Mouse (Mus musculus) bone marrow macrophage, adult 2 months (primary cell): Measurements from ENCODE around the gene Tldc2. TPM values are rescaled to one million over a fixed set of nuclear protein-coding genes. Genes with fewer than 3 reads are reported as not detected.

Experiments used
- H3K27ac ChIP-seq: 2 replicates; pipeline ENCODE4 v1.5.1; 2012; ENCODE audit warnings: low read depth, low read length; ENCODE audit not compliant: insufficient read depth
- H3K4me1 ChIP-seq: 2 replicates; pipeline ENCODE4 v1.6.1; 2012; ENCODE audit warnings: low read length; ENCODE audit not compliant: control insufficient read depth, insufficient read depth
- H3K4me3 ChIP-seq: 2 replicates; pipeline ENCODE4 v1.5.1; 2012; ENCODE audit warnings: mild to moderate bottlenecking, low read length, moderate library complexity; ENCODE audit not compliant: insufficient read depth
- CTCF ChIP-seq: IDR thresholded peaks from 2 replicates; pipeline ENCODE4 v1.5.1; 2012; ENCODE audit warnings: low read depth, mild to moderate bottlenecking, low read length, moderate library complexity
- POLR2A ChIP-seq: IDR thresholded peaks from 2 replicates; pipeline ENCODE4 v1.6.1; 2012; ENCODE audit warnings: mild to moderate bottlenecking, low read depth, low read length, borderline replicate concordance
- polyA plus RNA-seq: library from polyadenylated mRNA; stranded (reverse); fragments of >200 nt; gene quantifications from 2 replicates; pipeline ENCODE4 v1.2.4, GENCODE M21; 2012; ENCODE audit not compliant: missing spikeins, insufficient read depth, insufficient read length

Gene Tldc2
- not detected in 2 replicates for polyA plus RNA-seq

GRCm38 (mm10) chr2:157086796-157087195 is at the start of gene Tldc2:
TSS of gene Tldc2 (plus strand) at chr2:157087055.
- TF ChIP-seq CTCF (no peak), POLR2A (no peak)
- Histone ChIP-seq H3K4me3 (no peak within 1 kb of the TSS), H3K27ac (no peak within 1 kb of the TSS), H3K4me1 (0 out of 2 replicates have a peak, but pooled peaks cover 2% of the 10 kb centered on the region)

- Histone ChIP-seq H3K4me1 (peaks cover 10% of the 10 kb centered on the region), H3K4me3 (no peak overlapping the region), H3K27ac (no peak overlapping the region)
- TF ChIP-seq POLR2A (no peak), CTCF (no peak)
Observed at GRCm38 (mm10) chr2:157037303-157037702, 49.6 kb upstream of the Tldc2 start.

- Histone ChIP-seq H3K27ac (no peak overlapping the region), H3K4me3 (no peak overlapping the region), H3K4me1 (peaks cover 8% of the 10 kb centered on the region; the same call in 1 of the 2 replicates)
- no peak for TF ChIP-seq CTCF
- no peak for TF ChIP-seq POLR2A
Observed at GRCm38 (mm10) chr2:157039900-157040648, 46.8 kb upstream of the Tldc2 start.

GRCm38 (mm10) chr2:157040649-157041046 is 46.2 kb upstream of the Tldc2 start:
- TF ChIP-seq POLR2A (no peak), CTCF (no peak)
- H3K27ac ChIP-seq, result no peak overlapping the region
- H3K4me1 ChIP-seq, result peaks cover 8% of the 10 kb centered on the region; the same call in 1 of the 2 replicates
- H3K4me3 ChIP-seq, result no peak overlapping the region

DNA sequence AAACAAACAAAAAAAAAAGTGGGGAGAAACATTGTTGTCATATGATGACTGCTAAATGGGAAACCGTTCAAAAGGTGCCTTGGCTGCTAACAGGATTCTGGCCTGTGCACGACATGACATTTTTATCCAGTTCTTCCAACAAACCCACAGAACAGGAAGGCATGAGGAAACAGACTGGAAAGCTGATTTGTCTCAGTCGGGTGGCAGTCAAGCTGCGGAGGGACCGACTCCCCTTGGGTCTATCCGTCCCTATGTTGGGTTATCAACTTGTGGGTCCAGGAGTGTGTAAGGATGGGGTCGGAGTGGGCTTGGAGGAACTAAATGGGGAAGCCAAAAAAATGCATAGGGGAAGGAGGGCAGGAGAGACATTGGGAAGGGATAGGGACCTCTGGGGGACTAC is 45.4 kb upstream of the Tldc2 start:
- no peak for TF ChIP-seq CTCF
- no peak for TF ChIP-seq POLR2A
- H3K4me3 ChIP-seq, result no peak overlapping the region
- H3K27ac ChIP-seq, result no peak overlapping the region
- peaks cover 6% of the 10 kb centered on the region; the same call in 1 of the 2 replicates for H3K4me1 ChIP-seq

GRCm38 (mm10) chr2:157043556-157043955 is 43.3 kb upstream of the Tldc2 start:
- Histone ChIP-seq H3K4me1 (peaks cover 2% of the 10 kb centered on the region), H3K4me3 (no peak overlapping the region), H3K27ac (no peak overlapping the region)
- TF ChIP-seq POLR2A (no peak), CTCF (no peak)

DNA sequence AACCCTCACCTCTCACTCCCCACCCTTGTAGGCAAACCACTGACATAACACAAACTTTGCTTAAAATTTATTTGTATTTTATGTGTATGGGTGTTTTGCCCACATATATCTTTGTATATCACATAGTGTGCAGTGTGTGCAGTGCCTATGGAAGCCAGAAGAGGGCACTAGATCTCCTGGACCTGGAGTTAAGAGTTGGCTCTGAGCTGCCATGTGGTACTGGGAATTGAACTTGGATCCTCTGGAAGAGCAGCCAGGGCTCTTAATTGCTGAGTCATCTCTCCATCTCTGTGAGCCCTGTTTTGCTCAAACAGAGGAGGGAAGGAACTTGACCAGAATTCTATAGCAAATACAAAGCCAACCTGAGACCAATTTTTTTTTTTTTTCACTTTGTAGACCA is 42.9 kb upstream of the Tldc2 start:
- H3K4me3 ChIP-seq, result no peak overlapping the region
- TF ChIP-seq CTCF, result peak; percentile 25; the same call in 1 of the 2 replicates
- TF ChIP-seq POLR2A, result no peak
- H3K4me1 ChIP-seq, result peaks cover 6% of the 10 kb centered on the region
- no peak overlapping the region for H3K27ac ChIP-seq

- H3K4me3 ChIP-seq, result no peak overlapping the region
- peaks cover 14% of the 10 kb centered on the region for H3K4me1 ChIP-seq
- no peak overlapping the region for H3K27ac ChIP-seq
- TF ChIP-seq CTCF (no peak), POLR2A (no peak)
Observed at GRCm38 (mm10) chr2:157045932-157046331, 40.9 kb upstream of the Tldc2 start.

GRCm38 (mm10) chr2:157046956-157047355 is 39.9 kb upstream of the Tldc2 start:
- H3K27ac ChIP-seq, result no peak overlapping the region
- H3K4me1 ChIP-seq, result peaks cover 22% of the 10 kb centered on the region
- no peak for TF ChIP-seq POLR2A
- TF ChIP-seq CTCF, result no peak
- H3K4me3 ChIP-seq, result no peak overlapping the region

DNA sequence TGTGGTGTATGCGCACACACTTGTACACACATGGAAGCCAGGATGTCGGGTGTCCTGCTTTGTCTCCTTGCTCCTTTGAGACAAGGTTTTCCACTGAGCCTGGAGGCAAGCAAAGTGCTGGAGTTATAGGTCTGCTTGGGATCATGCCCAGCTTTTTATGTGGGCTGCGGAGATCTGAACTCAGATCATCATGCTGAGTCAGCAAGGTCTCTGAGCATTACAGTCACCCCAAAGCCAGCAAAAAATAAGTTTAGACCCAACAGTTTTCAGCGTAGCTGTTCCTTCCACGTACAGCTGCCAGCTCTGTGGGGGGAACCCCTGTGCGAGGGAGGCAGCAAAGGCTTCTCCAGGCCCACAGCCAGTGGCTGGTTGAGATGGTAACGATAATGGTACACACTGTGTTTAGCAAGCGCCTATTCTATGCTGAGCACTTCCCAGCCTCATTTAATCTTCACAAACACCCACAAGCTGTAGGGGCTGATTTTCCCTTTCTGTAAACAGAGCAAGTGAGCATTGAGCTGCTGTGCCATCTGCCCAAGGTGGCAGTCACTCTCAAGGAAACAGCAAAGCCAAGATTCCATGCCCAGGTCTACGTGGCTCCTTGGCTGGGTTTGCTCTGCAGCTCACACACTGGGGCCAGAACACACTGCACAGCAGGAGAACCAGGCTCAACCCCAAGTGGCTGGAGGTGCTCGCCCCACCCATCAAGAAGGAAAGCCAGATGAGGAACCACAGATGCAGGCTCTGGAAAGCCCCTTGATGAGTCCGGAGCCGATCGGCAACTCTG is 38.3 kb upstream of the Tldc2 start:
- TF ChIP-seq CTCF (no peak), POLR2A (no peak)

More for the DNA sequence above, 38.3 kb upstream of the Tldc2 start:
- Histone ChIP-seq H3K27ac (no peak overlapping the region), H3K4me1 (peaks cover 29% of the 10 kb centered on the region), H3K4me3 (no peak overlapping the region)
